Mouse (Mus musculus) megakaryocyte progenitor cell, adult 5-6 weeks (primary cell): Measurements from ENCODE around the gene Fmo5. TPM values are rescaled to one million over a fixed set of nuclear protein-coding genes. Genes with fewer than 3 reads are reported as not detected.

Experiments
- ATAC-seq: replicated peaks from 2 replicates; pipeline ENCODE4 v1.8.0; 2016; ENCODE audit warnings: mild to moderate bottlenecking, moderate TSS enrichment, inconsistent platforms; ENCODE audit not compliant: poor library complexity
- total RNA-seq, 2 experiments: library from RNA; stranded (forward) in 1 of 2; stranded (reverse) in 1 of 2; fragments of 157-497, 149-512 nt in 1 of 2; fragments of 200-1000 nt in 1 of 2; gene quantifications; 2 replicates each; pipeline versions ENCODE4 v1.2.3 to v1.2.4; 2015 to 2017

Gene Fmo5
- total RNA-seq, 2 experiments from 2014 or later: 3.3 to 5.0 TPM

DNA sequence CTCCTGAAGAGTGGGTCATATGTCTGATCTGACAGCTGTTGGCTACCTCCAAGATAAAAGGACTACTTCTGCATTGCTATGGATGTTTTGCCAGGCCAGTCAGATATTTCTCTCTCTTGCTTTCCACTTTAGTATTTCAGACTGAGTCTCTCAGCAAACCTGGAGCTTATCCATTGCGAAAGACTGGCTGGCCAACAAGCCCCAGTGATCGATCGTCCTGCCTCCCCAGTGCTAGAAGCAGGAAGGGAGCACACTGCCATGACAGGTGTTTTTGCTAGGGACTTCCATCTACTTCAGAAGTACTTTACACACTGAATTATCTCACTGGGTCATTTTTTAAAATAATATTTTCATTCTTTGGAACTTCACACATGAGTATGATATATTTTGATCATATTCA is 49.8 kb downstream of the Fmo5 start:
- no peak for ATAC-seq

- peak; percentile 79 for ATAC-seq
Observed at GRCm38 (mm10) chr3:97680631-97681320, 52.2 kb downstream of the Fmo5 start.

DNA sequence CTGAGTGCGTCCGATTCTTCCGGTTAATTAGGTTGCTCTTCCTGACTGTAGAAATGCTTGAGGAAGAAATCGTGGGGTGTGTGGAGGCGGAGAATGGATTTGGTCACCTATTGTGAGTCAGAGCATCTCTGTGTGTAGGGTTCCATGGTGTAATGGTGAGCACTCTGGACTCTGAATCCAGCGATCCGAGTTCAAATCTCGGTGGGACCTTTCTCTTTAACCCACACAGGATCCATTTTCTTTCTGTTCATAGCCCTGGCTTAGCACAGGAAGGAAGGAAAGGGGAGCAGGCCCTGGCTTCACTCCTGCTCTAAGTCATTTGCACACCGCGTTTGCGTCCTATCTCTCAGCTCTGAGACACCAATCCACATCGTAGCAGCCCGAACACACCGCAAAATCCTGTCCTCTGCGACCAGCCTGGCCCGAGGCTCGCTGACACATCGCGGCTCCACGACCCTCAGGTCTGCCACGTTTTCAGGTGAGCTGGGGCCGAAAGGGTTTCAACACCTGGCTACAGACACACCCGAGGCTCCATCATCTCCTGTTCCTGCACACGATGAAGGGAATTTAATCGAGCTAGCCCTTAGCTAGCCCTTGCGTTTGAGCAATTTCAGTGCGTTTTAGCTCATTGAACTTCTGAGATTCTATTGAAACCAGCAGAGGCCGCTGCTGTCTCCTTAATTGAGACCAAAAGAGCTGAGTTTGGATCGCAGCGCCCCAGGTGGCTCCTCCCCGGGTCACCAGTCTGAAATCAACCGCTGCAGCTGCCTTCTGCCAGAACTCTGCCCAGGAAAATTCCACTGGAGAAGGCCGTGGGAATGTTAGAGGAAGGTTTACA is 52.9 kb downstream of the Fmo5 start:
- ATAC-seq: peak; percentile 73

- no peak for ATAC-seq
Observed at GRCm38 (mm10) chr3:97682159-97682502, 53.5 kb downstream of the Fmo5 start.

DNA sequence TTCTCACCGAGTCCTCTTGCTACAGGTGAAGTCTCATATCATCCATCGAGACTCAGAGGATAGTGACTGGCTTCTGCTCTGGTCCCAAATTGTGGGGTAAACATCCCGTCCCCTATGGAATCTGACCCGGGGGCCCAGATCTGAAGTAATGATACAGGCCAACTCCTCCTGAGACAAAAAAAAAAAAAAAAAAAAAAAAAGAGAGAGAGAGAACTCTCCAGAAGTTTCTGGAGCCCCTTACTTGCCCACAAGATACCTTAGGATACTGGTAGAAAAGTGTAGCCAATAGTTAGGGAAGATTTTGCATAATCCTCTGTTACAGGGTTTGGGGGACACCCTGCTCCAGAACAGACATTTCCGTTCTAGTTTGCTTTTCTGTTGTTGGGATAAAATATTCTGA is 54.0 kb downstream of the Fmo5 start:
- no peak for ATAC-seq

DNA sequence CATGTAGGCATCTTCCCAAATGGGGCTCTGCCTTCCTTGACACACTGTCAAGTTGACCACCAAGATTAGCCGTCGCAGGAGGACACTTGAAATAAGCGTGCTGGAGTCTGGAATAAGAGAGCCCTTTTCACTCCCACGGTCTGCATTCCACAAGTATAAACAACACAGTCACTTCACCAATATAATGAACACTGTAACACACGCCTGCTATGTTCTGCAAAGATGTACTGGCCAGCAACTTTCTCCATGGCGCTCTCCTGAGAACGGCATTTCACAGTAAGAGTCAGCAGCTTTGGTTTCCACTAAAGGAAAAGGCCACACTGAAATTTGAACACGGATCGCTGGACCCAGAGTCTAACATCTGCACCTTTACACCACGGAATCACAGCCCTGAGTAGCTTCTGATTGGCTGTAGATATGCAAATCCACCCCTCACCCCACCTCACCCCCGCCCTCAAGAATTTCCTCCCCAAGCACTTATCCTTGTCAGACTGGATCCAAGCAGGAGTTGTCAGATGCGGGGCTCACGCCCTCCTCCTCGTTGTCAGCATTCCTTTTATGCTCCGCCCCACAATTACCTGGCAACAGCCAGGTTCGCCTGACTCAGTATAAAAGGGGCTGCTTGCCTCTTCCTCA is 55.1 kb downstream of the Fmo5 start:
- ATAC-seq: no peak

DNA sequence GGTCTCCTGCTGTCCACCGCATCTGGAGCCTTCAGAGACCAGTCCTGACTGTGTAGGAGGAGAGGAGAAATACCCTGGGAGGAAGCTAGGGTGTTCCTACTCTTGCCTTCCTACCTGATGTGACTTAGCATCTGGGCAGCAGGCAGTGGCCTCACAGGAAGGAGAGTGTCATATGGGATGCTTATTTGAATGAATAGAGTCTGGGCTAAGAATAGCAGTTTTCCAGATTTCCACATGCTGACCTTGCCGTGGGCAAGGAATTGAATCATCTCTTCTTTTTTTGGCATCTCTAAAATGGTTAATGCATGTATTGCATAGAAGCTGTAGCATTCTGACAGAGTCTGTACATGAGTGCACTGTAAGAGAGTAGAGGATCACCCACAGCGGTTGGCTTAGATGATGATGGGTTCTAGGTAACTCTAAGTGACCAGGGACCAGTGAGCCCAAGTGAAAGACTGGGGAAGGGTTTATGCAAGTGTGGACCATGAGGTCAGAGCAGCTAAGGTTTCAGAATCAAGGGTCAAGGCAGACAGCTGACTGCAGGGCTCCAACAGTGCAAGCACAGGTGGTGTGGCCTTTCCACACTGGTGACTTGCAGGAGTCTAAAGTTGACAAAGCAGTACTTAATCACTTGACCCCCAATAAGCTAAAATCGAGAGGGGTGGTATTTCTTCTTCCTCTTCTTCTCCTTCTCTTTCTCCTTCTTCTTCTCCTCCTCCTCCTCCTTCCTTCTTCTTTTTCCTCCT is 57.9 kb downstream of the Fmo5 start:
- ATAC-seq: no peak

DNA sequence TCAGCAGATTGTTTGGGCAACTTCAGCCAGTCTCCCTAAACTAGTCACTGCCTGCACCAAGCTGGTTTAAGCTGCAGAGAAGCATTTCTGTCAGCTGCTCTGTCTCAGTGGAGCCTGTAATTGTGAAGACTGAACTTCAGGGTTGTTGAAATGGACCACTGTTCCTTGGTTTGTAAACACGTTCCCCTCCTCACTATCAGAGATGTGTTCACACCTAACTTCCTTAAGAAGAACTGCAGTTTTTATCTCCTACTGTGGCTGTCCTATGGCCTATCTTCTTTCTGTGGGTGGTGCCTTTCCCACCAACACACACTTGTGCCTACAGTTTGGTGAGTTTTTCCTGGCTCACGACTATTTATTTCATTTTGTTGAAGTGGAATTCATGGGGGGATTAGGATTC is 60.7 kb downstream of the Fmo5 start:
- no peak for ATAC-seq

DNA sequence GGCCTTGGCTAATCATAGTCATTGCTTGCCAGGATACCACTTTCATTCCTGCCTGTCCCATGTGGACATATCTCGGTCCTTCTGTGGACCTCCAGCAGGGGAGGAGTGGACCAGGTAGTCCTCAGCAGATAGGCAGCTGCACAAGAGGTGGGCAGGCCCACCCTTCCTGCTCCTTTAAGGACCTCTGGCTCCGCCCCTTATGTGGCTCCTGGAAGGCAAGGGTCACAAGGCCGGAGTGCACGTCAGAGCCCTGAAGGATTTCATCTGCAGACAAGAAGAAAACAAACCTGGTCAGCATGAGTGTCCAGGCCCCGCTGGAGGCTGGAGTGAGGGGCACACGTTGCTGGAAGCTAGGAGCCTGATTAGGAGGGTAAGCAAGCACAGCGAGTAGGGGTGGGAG is 62.0 kb downstream of the Fmo5 start:
- ATAC-seq: no peak

DNA sequence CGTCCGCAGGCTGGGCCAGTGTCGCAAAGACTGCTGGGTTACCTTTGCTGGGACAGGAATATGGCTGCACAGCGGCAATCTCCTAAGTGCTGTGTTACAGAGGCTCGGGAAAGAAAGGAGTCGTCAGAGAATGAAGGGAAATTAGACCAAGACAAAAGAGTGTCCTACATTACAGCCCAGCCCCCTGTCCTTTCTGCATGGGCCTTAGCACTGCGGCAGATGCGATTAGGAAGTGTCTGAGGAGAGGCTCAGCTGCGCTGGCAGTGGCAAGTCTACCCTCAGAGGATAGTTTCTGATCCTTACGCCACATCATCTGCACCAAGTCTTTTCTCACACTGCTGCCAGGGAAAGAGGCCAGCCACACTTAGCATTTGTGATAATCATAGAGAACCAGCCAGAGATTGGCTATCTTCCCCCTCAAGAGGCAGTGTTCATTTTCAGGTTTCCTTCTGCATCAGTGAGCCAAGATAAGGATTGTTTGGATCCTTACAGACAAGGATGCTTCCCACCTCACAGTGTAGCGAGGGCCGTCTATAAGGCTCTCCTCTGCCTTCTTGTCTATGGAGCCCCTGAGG is 62.9 kb downstream of the Fmo5 start:
- ATAC-seq: no peak

GRCm38 (mm10) chr3:97693806-97694205 is 65.2 kb downstream of the Fmo5 start:
- no peak for ATAC-seq

- no peak for ATAC-seq
Observed at GRCm38 (mm10) chr3:97696866-97697265, 68.3 kb downstream of the Fmo5 start.

- ATAC-seq: no peak
Observed at GRCm38 (mm10) chr3:97697291-97697690, 68.7 kb downstream of the Fmo5 start.

- ATAC-seq: no peak
Observed at GRCm38 (mm10) chr3:97699061-97699460, 70.5 kb downstream of the Fmo5 start.

DNA sequence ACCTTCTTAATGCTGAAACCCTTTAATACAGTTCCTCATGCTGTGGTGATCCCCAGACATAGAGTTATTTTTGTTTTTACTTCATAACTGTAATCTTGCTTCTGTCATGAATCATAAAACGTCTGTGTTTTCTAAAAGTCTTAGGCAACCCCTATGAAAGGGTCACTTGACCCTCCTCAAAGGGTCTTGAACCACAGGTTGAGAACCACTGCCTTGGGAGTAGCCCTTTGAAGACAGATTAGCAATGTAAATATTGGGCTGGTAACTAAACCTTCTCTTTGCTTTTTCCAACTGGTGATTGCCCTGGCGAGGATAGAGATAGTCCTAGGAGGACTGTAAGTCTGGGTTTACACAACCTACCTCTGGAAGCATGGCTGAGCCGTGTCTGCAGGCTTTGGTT is 72.6 kb downstream of the Fmo5 start:
- no peak for ATAC-seq

DNA sequence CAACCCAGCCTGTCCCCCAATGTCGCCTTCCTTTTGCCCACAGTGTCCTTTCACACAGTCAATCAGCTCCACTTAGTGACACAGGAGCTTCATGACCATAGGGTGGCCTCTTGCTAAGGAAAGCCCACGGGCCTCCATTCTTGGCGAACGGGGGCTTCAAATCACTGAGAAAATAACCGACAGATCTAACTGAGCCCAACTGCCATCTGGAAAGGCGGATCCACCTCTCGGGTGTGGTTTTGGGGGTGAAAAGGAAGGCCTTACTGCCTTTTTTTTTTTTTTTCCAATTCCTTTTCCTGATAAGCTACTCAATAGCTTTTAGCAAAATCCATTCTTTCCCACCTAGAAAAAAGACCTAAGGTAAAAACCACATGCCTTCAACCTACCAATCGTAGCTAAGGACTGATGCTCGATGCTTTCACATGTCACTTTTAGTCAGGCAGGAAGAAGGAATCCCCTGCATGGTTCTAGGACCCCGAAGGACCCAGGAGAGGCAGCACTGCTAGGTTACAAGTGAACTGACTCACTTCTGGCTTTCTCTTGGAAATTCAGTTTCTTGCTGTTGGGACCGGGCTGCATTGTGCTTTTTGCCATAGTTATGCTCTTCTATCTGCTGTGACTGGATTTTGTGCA is 74.0 kb downstream of the Fmo5 start:
- ATAC-seq: no peak
